ENCODE assay signal across 10 mouse cellular contexts in genomic region chr11:24100449-24101070, GRCm38 (mm10). TPM values are rescaled to one million over a fixed set of nuclear protein-coding genes. Genes with fewer than 3 reads are reported as not detected.
DNase-seq lines count a peak whose midpoint lies in the region; ATAC-seq lines count a peak whose summit lies in the region.
"Had no signal": no experiment of that assay in that cellular context is flagged by ENCODE, and none has a peak within 500 bp of the region (broad histone marks: within the 10 kb centered on the region; RNA-seq: fewer than 3 reads in every experiment).

No protein-coding gene starts in this region.

- no peak overlapping the region for H3K9ac ChIP-seq in embryonic facial prominence, embryonic 13.5 days
- H3K9ac ChIP-seq in limb, embryonic 13.5 days = no peak overlapping the region
- no peak overlapping the region for H3K9ac ChIP-seq in stomach, embryonic 16.5 days (ENCODE audit: low read length)

- no peak overlapping the region for H3K4me3 ChIP-seq in embryonic facial prominence, embryonic 13.5 days
- no peak overlapping the region for H3K4me3 ChIP-seq in embryonic facial prominence, embryonic 10.5 days
- H3K4me3 ChIP-seq in limb, embryonic 13.5 days = no peak overlapping the region
- H3K4me3 ChIP-seq in stomach, embryonic 16.5 days (replicated peaks; ENCODE audit: low read length) = no peak overlapping the region

- peaks cover 4% of the 10 kb centered on the region; the same call in 1 of the 2 replicates for H3K36me3 ChIP-seq in embryonic facial prominence, embryonic 13.5 days
- H3K36me3 ChIP-seq in embryonic facial prominence, embryonic 10.5 days (replicated peaks) = peaks cover 31% of the 10 kb centered on the region
- peaks cover 7% of the 10 kb centered on the region; the same call in 1 of the 2 replicates for H3K36me3 ChIP-seq in limb, embryonic 13.5 days
- no peaks in the 10 kb centered on the region for H3K36me3 ChIP-seq in stomach, embryonic 16.5 days (ENCODE audit: control insufficient read depth, insufficient read depth, low read length)

- ATAC-seq in embryonic facial prominence, embryonic 13.5 days (ENCODE audit: insufficient number of reproducible peaks, insufficient read depth, low FRiP score, low TSS enrichment, low read depth) = peak; percentile 59; the same call in 1 of the 2 replicates
- ATAC-seq in limb, embryonic 13.5 days (ENCODE audit: low FRiP score, low read depth) = no peak
- peak; percentile 34; the same call in 1 of the 2 replicates for ATAC-seq in stomach, embryonic 16.5 days (ENCODE audit: insufficient read depth, low FRiP score)

- no peak overlapping the region for H3K4me2 ChIP-seq in embryonic facial prominence, embryonic 13.5 days
- H3K4me2 ChIP-seq in limb, embryonic 13.5 days (replicated peaks) = peak overlapping the region; percentile 17; the same call in 1 of the 2 replicates
- H3K4me2 ChIP-seq in stomach, embryonic 16.5 days (ENCODE audit: low read depth, low read length) = no peak overlapping the region

- DNase-seq in embryonic facial prominence, embryonic 10.5 days (ENCODE audit: low spot score) = no peak
- DNase-seq in retina, postnatal 1 day = peak; percentile 39
- no peak for DNase-seq in retina, embryonic 14.5 days (ENCODE audit: low spot score)
- no peak for DNase-seq in layer of hippocampus, postnatal 14 days (ENCODE audit: low spot score in 2 of 2)
- DNase-seq in cerebellum, adult 18-20 months = no peak
- DNase-seq: kidney, adult 11 months had no signal

- no peaks in the 10 kb centered on the region for H3K9me3 ChIP-seq in embryonic facial prominence, embryonic 13.5 days
- H3K9me3 ChIP-seq in embryonic facial prominence, embryonic 10.5 days = no peaks in the 10 kb centered on the region
- no peaks in the 10 kb centered on the region for H3K9me3 ChIP-seq in limb, embryonic 13.5 days
- no peaks in the 10 kb centered on the region for H3K9me3 ChIP-seq in stomach, embryonic 16.5 days (replicated peaks; ENCODE audit: control insufficient read depth, low read length)

- 57% methylated on average over 4 of the region's 4 CpGs for WGBS in embryonic facial prominence, embryonic 13.5 days
- WGBS in embryonic facial prominence, embryonic 10.5 days = 78% methylated on average over 4 of the region's 4 CpGs
- 71% methylated on average over 4 of the region's 4 CpGs for WGBS in limb, embryonic 13.5 days
- 66% methylated on average over 4 of the region's 4 CpGs for WGBS in stomach, embryonic 16.5 days

- peaks cover 71% of the 10 kb centered on the region for H3K4me1 ChIP-seq in embryonic facial prominence, embryonic 13.5 days
- peaks cover 53% of the 10 kb centered on the region for H3K4me1 ChIP-seq in embryonic facial prominence, embryonic 10.5 days
- H3K4me1 ChIP-seq in limb, embryonic 13.5 days = peaks cover 75% of the 10 kb centered on the region
- H3K4me1 ChIP-seq in stomach, embryonic 16.5 days (ENCODE audit: control insufficient read depth, insufficient read depth, low read length) = peaks cover 55% of the 10 kb centered on the region

- peak overlapping the region; percentile 57 for H3K27ac ChIP-seq in embryonic facial prominence, embryonic 13.5 days
- H3K27ac ChIP-seq in embryonic facial prominence, embryonic 10.5 days (replicated peaks) = no peak overlapping the region; the same call in 1 of the 2 replicates
- H3K27ac ChIP-seq in limb, embryonic 13.5 days = 0 out of 2 replicates have a peak overlapping the region, but pooled peaks have one; percentile 39
- peak overlapping the region; percentile 20 for H3K27ac ChIP-seq in stomach, embryonic 16.5 days (ENCODE audit: low read length)
- H3K27ac ChIP-seq: macrophage had no signal

- H3K27me3 ChIP-seq in embryonic facial prominence, embryonic 13.5 days = no peaks in the 10 kb centered on the region
- H3K27me3 ChIP-seq in embryonic facial prominence, embryonic 10.5 days (replicated peaks; ENCODE audit: low read depth, poor library complexity, severe bottlenecking) = no peaks in the 10 kb centered on the region
- H3K27me3 ChIP-seq in limb, embryonic 13.5 days = no peaks in the 10 kb centered on the region
- H3K27me3 ChIP-seq in stomach, embryonic 16.5 days (ENCODE audit: control insufficient read depth, insufficient read depth, low read length) = no peaks in the 10 kb centered on the region

RNA-seq across cellular contexts. Expression of gene Bcl11a, which starts 22.7 kb away (rescaled TPM):
- polyA plus RNA-seq in embryonic facial prominence, embryonic 13.5 days (2015; fragmentation: Nextera tagmentation; extraction: Ambion mirVana) = 70.0 and 79.1 TPM in 2 replicates
- 47.0 and 62.4 TPM in 2 replicates for polyA plus RNA-seq in embryonic facial prominence, embryonic 10.5 days (2016; fragmentation: Nextera tagmentation; extraction: Ambion mirVana)
- 76.6 and 82.3 TPM in 2 replicates for polyA plus RNA-seq in limb, embryonic 13.5 days (2015; fragmentation: Nextera tagmentation; extraction: Ambion mirVana)
- polyA plus RNA-seq in stomach, embryonic 16.5 days (2015; fragmentation: Nextera tagmentation; extraction: Ambion mirVana) = 24.9 and 25.5 TPM in 2 replicates
- total RNA-seq in layer of hippocampus, postnatal 14 days (2021) = 100 to 1,000 TPM; 125 to 127 TPM

RNA-seq across cellular contexts. Expression of gene A830031A19Rik, which starts 25.7 kb away (rescaled TPM):
- not detected in 2 replicates for polyA plus RNA-seq in embryonic facial prominence, embryonic 13.5 days (2015; fragmentation: Nextera tagmentation; extraction: Ambion mirVana)
- polyA plus RNA-seq in embryonic facial prominence, embryonic 10.5 days (2016; fragmentation: Nextera tagmentation; extraction: Ambion mirVana) = not detected in 2 replicates
- polyA plus RNA-seq in limb, embryonic 13.5 days (2015; fragmentation: Nextera tagmentation; extraction: Ambion mirVana) = not detected in 2 replicates
- polyA plus RNA-seq in stomach, embryonic 16.5 days (2015; fragmentation: Nextera tagmentation; extraction: Ambion mirVana) = not detected in 2 replicates
- 1 to 10 TPM in 1 of 2 experiments, under 1 TPM in 1; 0.72 to 1.1 TPM for total RNA-seq in layer of hippocampus, postnatal 14 days (2021)
- polyA plus RNA-seq: macrophage had no signal
